Mouse (Mus musculus) intestine, postnatal 0 days (tissue): ENCODE measurements at regions not wholly inside any gene's neighbourhood (a gene's known extent, or its start where the extent isn't known, plus 50 kb on each side); places are given as distances from the start of the nearest gene placed in this dataset.

Experiments used
- ATAC-seq: fragments of 200-750 bp; cut with Nextera tagmentation; 2 replicates; pipeline ENCODE4 v1.8.0; 2017; ENCODE audit warnings: mild to moderate bottlenecking, moderate TSS enrichment, moderate library complexity
- H3K27ac ChIP-seq: fragments of 300-500 bp; sonication (generic); 2 replicates; pipeline ENCODE4 v1.5.1; 2014; ENCODE audit warnings: mild to moderate bottlenecking, low read depth, low read length, moderate library complexity
- H3K27me3 ChIP-seq: fragments of 300-500 bp; sonication (generic); replicated peaks from 2 replicates; pipeline ENCODE4 v1.6.1; 2014; ENCODE audit warnings: low read length, mixed read lengths; ENCODE audit not compliant: control insufficient read depth, insufficient read depth
- H3K36me3 ChIP-seq: fragments of 300-500 bp; sonication (generic); 2 replicates; pipeline ENCODE4 v1.6.1; 2014; ENCODE audit warnings: mild to moderate bottlenecking, moderate library complexity; ENCODE audit not compliant: control insufficient read depth, insufficient read depth
- H3K4me1 ChIP-seq: fragments of 300-500 bp; sonication (generic); replicated peaks from 2 replicates; pipeline ENCODE4 v1.6.1; 2014; ENCODE audit warnings: antibody characterized with exemption, low read length, mixed read lengths; ENCODE audit not compliant: control insufficient read depth, insufficient read depth
- H3K4me2 ChIP-seq: fragments of 300-500 bp; sonication (generic); replicated peaks from 2 replicates; pipeline ENCODE4 v1.6.1; 2014; ENCODE audit warnings: low read depth, mild to moderate bottlenecking, moderate library complexity
- H3K4me3 ChIP-seq: fragments of 300-500 bp; sonication (generic); 2 replicates; pipeline ENCODE4 v1.5.1; 2014; ENCODE audit warnings: low read depth, low read length
- H3K9ac ChIP-seq: fragments of 300-500 bp; sonication (generic); 2 replicates; pipeline ENCODE4 v1.6.1; 2014; ENCODE audit warnings: mild to moderate bottlenecking, low read depth, low read length
- H3K9me3 ChIP-seq: fragments of 300-500 bp; sonication (generic); 2 replicates; pipeline ENCODE4 v1.6.1; 2016; ENCODE audit warnings: mixed run types; ENCODE audit not compliant: control insufficient read depth
- CTCF ChIP-seq: sonication (generic); IDR thresholded peaks from 2 replicates; pipeline ENCODE4 v1.5.1; 2016; ENCODE audit warnings: low read depth, mild to moderate bottlenecking, control low read depth, antibody characterized with exemption, moderate library complexity
- WGBS: fragments of 180-500 bp; shearing (Covaris S2); extraction: QIAGEN DNeasy Blood & Tissue Kit; methylation state at CpG from one replicate; pipeline ENCODE4 v1.1.7; 2014; 5-methylcytosine and 5-hydroxymethylcytosine counted together

DNA sequence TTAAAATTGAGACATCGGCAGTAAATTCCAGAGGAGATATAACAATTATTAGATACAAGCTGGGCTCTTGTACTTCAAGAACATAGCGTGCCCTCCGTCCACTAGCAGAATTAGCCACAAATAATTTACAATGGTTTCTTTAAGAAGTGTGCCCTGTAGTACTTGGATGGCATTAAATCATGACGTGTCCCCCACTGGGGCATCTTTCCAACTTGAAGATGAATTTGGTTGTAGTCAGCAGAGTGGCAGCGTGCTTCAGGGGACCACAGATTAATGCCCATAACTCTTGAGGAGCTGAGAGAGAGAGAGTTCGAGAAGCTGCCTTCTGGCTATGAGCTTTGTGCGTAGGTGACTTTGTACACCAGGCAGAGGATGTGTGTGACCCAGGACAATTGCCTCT is 172.7 kb downstream of the Snx10 start:
- ATAC-seq, result no peak
- WGBS, result 87% methylated on average over 7 of the region's 7 CpGs

DNA sequence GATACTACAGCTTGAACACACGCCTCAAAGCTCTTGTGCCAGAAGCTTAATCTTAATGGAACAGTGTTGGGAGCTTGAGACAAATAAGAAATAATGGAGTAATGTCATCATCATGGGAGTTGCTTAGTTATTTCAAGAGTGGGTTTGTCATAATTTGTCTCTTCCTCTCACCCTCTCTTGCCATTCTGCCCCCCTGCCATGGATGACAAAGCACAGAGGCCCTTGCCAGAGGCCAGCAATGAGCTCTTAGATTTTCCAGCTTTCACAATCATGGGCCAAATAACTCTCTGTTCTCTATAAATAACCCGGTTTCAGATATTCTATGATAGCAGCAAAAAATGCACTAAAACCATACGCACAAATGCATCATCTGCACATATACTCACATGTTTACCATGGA is 174.1 kb downstream of the Snx10 start:
- WGBS, result 82% methylated on average over 3 of the region's 3 CpGs
- no peak overlapping the region for H3K4me3 ChIP-seq
- no peak overlapping the region for H3K4me2 ChIP-seq
- no peak overlapping the region for H3K9ac ChIP-seq
- no peaks in the 10 kb centered on the region for H3K36me3 ChIP-seq
- no peaks in the 10 kb centered on the region for H3K9me3 ChIP-seq
- H3K27ac ChIP-seq, result no peak overlapping the region
- no peak for ATAC-seq
- no peaks in the 10 kb centered on the region for H3K27me3 ChIP-seq
- no peaks in the 10 kb centered on the region for H3K4me1 ChIP-seq
- TF ChIP-seq CTCF, result no peak

More for the DNA sequence above, 172.7 kb downstream of the Snx10 start:
- Histone ChIP-seq H3K27me3 (no peaks in the 10 kb centered on the region), H3K4me1 (no peaks in the 10 kb centered on the region), H3K27ac (no peak overlapping the region), H3K36me3 (no peaks in the 10 kb centered on the region), H3K9me3 (no peaks in the 10 kb centered on the region), H3K9ac (no peak overlapping the region), H3K4me2 (no peak overlapping the region), H3K4me3 (no peak overlapping the region)
- no peak for TF ChIP-seq CTCF

DNA sequence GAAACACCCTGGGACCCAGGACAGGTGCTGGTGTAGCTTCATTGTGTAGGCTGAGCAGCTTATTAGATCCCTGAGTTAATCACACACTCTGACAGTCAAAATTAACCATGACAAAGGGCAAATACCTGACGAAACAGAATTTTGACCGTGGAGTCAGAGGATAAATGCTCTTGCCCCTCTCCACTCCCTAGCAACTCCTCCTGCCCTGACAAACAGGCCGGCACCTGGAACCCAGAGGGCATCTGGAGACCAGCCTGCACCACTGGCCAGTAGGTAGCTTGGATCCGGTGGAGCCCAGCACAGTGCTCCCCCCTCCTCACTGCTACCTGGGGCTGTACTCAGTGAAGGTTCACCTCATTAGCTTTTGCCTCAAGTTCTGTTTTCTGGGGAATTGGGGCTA is 174.5 kb downstream of the Snx10 start:
- WGBS, result 75% methylated on average over 4 of the region's 4 CpGs
- ATAC-seq, result no peak

DNA sequence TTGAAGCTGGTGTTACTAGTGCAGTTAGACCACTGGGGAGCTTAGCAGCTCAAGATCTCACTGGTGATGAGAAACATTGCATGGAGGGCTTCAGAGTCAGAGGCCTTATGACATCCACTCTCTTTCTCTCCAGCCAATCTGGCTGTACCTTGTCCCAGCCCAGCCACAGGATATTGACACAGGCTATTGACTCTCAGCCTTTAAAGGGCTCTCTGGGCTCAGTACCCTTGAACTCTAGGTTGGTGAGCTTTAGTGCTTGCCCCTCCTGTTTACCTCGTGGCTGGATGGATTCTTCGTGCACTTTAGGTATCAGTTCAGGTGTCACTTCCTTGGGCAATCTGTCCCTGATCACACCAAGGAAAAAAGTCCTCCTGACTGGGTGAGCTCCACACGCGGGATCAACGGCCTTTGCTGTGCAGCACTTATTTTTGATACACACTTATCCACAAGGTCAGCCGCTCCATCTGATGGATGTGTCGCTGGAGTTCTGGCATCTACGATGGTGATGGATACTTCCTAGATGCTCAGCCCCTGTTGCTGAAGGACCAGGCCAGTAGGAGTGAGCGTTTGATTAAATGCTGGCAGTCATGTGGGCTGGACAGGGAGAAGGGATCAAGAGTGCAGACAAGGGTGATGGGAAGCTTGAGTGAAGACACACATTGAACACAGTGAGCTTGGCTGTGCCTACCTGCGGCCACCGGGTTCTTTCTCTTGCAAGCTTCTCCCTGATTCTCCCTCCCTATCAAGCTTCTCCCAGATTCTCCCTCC is 177.7 kb downstream of the Snx10 start:
- Histone ChIP-seq H3K27me3 (no peaks in the 10 kb centered on the region), H3K9ac (no peak overlapping the region), H3K4me1 (no peaks in the 10 kb centered on the region), H3K4me3 (no peak overlapping the region), H3K4me2 (no peak overlapping the region), H3K36me3 (no peaks in the 10 kb centered on the region), H3K9me3 (no peaks in the 10 kb centered on the region), H3K27ac (no peak overlapping the region)
- WGBS, result 79% methylated on average over 11 of the region's 11 CpGs
- no peak for ATAC-seq
- no peak for TF ChIP-seq CTCF

More for the DNA sequence above, 174.5 kb downstream of the Snx10 start:
- H3K36me3 ChIP-seq, result no peaks in the 10 kb centered on the region
- no peaks in the 10 kb centered on the region for H3K27me3 ChIP-seq
- no peak for TF ChIP-seq CTCF
- no peak overlapping the region for H3K27ac ChIP-seq
- no peaks in the 10 kb centered on the region for H3K4me1 ChIP-seq
- no peaks in the 10 kb centered on the region for H3K9me3 ChIP-seq
- no peak overlapping the region for H3K4me3 ChIP-seq
- no peak overlapping the region for H3K9ac ChIP-seq
- H3K4me2 ChIP-seq, result no peak overlapping the region

DNA sequence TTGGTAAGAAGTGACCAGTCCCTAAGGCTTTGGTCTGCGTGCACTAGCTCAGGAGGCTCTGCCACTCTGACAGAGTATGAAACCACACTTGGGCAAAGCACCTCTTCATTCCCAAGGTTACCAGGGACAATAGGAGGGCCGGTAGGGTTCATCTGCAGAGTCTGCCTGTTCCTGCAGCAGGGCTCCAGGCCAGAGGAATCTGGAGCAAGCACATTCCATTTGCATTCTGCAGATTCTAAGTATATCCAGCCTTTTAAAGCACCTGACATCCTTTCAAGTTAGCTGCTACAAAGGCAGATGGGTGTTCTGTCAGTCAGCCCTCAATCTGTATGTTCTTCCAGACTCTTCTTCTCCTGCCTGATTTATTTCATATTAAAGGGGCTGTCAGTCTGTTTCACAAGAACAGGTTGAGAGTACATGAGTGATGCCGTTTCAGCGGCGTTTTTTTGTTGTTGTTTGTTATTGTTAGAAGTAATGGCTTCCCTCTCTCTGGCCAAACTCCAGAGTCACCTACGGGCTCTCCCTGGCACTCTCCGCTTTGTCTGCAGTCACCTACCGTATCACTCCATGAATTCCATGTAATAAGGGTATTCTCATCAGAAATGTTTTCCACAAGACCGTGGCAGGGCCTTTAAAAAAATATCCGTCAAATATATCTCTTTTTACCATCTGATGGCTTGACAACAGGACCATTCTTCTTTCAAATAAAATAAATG is 178.9 kb downstream of the Snx10 start:
- no peak for TF ChIP-seq CTCF
- Histone ChIP-seq H3K27me3 (no peaks in the 10 kb centered on the region), H3K4me2 (no peak overlapping the region), H3K9ac (no peak overlapping the region), H3K27ac (no peak overlapping the region), H3K36me3 (no peaks in the 10 kb centered on the region), H3K4me1 (no peaks in the 10 kb centered on the region), H3K4me3 (no peak overlapping the region), H3K9me3 (no peaks in the 10 kb centered on the region)
- no peak for ATAC-seq
- 77% methylated on average over 10 of the region's 10 CpGs for WGBS

DNA sequence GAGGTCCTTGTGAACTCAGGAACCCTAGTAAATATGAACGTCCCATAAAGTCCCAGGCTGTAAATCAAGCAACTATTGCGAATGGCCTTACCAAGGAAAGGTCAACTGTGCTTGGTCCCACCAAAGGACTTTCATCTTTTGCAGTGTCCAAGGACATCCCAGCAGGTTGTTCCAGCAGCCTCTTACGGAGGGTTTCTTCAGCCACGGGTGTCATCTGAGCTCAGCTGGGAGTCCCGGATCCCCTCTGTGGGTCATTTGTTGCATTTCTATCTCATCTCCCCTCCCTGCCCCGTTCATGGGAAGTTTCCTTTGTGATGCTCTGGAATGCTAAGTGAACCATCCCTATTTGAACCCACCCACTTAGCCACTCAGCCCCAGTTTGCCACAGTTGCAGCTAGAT is 184.3 kb downstream of the Snx10 start:
- no peak overlapping the region for H3K9ac ChIP-seq
- 62% methylated on average over 6 of the region's 6 CpGs for WGBS
- no peak overlapping the region for H3K4me2 ChIP-seq
- H3K4me1 ChIP-seq, result peaks cover 3% of the 10 kb centered on the region; the same call in 1 of the 2 replicates
- H3K36me3 ChIP-seq, result no peaks in the 10 kb centered on the region
- TF ChIP-seq CTCF, result no peak
- ATAC-seq, result no peak
- no peaks in the 10 kb centered on the region for H3K27me3 ChIP-seq
- no peaks in the 10 kb centered on the region for H3K9me3 ChIP-seq
- no peak overlapping the region for H3K4me3 ChIP-seq
- H3K27ac ChIP-seq, result no peak overlapping the region
